Mouse (Mus musculus): ENCODE measurements around the gene Skil. TPM values are rescaled to one million over a fixed set of nuclear protein-coding genes. Genes with fewer than 3 reads are reported as not detected.

The Skil gene
- polyA plus RNA-seq, 1 experiment from 2014 or later, result 8.7 TPM

GRCm38 (mm10) chr3:31095491-31096154 lies 765 bp downstream of the Skil start:
- peaks cover 52% of the 10 kb centered on the region for H3K79me2 ChIP-seq (ENCODE audit: inconsistent target)
- H3K4me3 ChIP-seq (ENCODE audit: inconsistent target), result peak overlapping the region; percentile 50
- 8% methylated on average over 22 of the region's 33 CpGs for WGBS (ENCODE audit: missing documents)
- H3K27ac ChIP-seq, result peak overlapping the region; percentile 27
- H3K36me3 ChIP-seq (ENCODE audit: inconsistent target), result no peaks in the 10 kb centered on the region

- Histone ChIP-seq H3K36me3 (ENCODE audit: inconsistent target) (no peaks in the 10 kb centered on the region), H3K4me3 (ENCODE audit: inconsistent target) (peak overlapping the region; percentile 50), H3K27ac (peak overlapping the region; percentile 27; the same call in 1 of the 2 replicates), H3K79me2 (ENCODE audit: inconsistent target) (peaks cover 60% of the 10 kb centered on the region)
- WGBS (ENCODE audit: missing documents), result 85% methylated on average over 8 of the region's 10 CpGs
Observed at GRCm38 (mm10) chr3:31096155-31097101, 1.6 kb downstream of the Skil start.

DNA sequence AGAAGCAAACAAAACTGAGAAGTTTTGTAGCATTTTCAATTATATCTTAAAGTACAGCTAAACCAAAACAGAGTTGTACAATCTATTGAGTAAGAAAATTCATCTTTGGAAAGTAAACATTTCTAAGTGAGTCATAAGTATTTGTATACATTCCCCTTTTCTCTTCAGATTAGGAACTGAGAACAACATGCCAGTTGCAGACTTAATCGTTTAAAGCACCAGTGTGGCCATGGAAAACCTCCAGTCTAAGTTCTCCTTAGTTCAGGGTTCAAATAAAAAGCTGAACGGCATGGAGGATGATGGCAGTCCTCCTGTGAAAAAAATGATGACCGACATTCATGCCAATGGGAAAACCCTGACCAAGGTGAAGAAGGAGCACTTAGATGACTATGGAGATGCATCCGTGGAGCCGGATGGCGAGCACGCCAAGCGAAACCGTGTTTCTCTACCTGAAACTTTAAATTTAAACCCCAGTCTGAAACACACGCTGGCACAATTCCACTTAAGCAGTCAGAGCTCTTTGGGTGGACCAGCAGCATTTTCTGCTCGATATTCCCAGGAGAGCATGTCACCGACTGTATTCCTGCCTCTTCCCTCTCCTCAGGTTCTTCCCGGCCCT lies 2.4 kb downstream of the Skil start:
- H3K4me3 ChIP-seq (ENCODE audit: inconsistent target), result no peak overlapping the region
- no peaks in the 10 kb centered on the region for H3K36me3 ChIP-seq (ENCODE audit: inconsistent target)
- no peak overlapping the region for H3K27ac ChIP-seq
- WGBS (ENCODE audit: missing documents), result 93% methylated on average over 13 of the region's 13 CpGs
- peaks cover 68% of the 10 kb centered on the region for H3K79me2 ChIP-seq (ENCODE audit: inconsistent target)

- WGBS (ENCODE audit: missing documents), result 93% methylated on average over 11 of the region's 11 CpGs
- Histone ChIP-seq H3K36me3 (ENCODE audit: inconsistent target) (no peaks in the 10 kb centered on the region), H3K27ac (no peak overlapping the region), H3K4me3 (ENCODE audit: inconsistent target) (no peak overlapping the region), H3K79me2 (ENCODE audit: inconsistent target) (peaks cover 76% of the 10 kb centered on the region)
Observed at GRCm38 (mm10) chr3:31097976-31098375, 3.1 kb downstream of the Skil start.

GRCm38 (mm10) chr3:31098556-31098955 lies 3.7 kb downstream of the Skil start:
- WGBS (ENCODE audit: missing documents), result 92% methylated on average over 1 of the region's 1 CpGs
- peaks cover 82% of the 10 kb centered on the region for H3K79me2 ChIP-seq (ENCODE audit: inconsistent target)
- H3K27ac ChIP-seq, result no peak overlapping the region
- no peaks in the 10 kb centered on the region for H3K36me3 ChIP-seq (ENCODE audit: inconsistent target)
- H3K4me3 ChIP-seq (ENCODE audit: inconsistent target), result no peak overlapping the region

- peaks cover 96% of the 10 kb centered on the region for H3K79me2 ChIP-seq (ENCODE audit: inconsistent target)
- no peak overlapping the region for H3K4me3 ChIP-seq (ENCODE audit: inconsistent target)
- H3K36me3 ChIP-seq (ENCODE audit: inconsistent target), result no peaks in the 10 kb centered on the region
- H3K27ac ChIP-seq, result no peak overlapping the region
- WGBS (ENCODE audit: missing documents), result 88% methylated on average over 5 of the region's 5 CpGs
Observed at GRCm38 (mm10) chr3:31100026-31100425, 5.2 kb downstream of the Skil start.

- WGBS (ENCODE audit: missing documents), result 100% methylated on average over 3 of the region's 3 CpGs
- Histone ChIP-seq H3K79me2 (ENCODE audit: inconsistent target) (peaks cover 100% of the 10 kb centered on the region), H3K36me3 (ENCODE audit: inconsistent target) (no peaks in the 10 kb centered on the region), H3K27ac (no peak overlapping the region), H3K4me3 (ENCODE audit: inconsistent target) (no peak overlapping the region)
Observed at GRCm38 (mm10) chr3:31100802-31101201, 5.9 kb downstream of the Skil start.

GRCm38 (mm10) chr3:31104936-31105335 lies 10.1 kb downstream of the Skil start:
- 79% methylated on average over 5 of the region's 6 CpGs for WGBS (ENCODE audit: missing documents)
- Histone ChIP-seq H3K36me3 (ENCODE audit: inconsistent target) (no peaks in the 10 kb centered on the region), H3K27ac (no peak overlapping the region), H3K4me3 (ENCODE audit: inconsistent target) (no peak overlapping the region), H3K79me2 (ENCODE audit: inconsistent target) (peaks cover 98% of the 10 kb centered on the region)

- H3K36me3 ChIP-seq (ENCODE audit: inconsistent target), result 0 out of 2 replicates have a peak, but pooled peaks cover 6% of the 10 kb centered on the region
- H3K4me3 ChIP-seq (ENCODE audit: inconsistent target), result no peak overlapping the region
- H3K27ac ChIP-seq, result 0 out of 2 replicates have a peak overlapping the region, but pooled peaks have one; percentile 15
- peaks cover 98% of the 10 kb centered on the region for H3K79me2 ChIP-seq (ENCODE audit: inconsistent target)
- 5% methylated on average over 6 of the region's 6 CpGs for WGBS (ENCODE audit: missing documents)
Observed at GRCm38 (mm10) chr3:31106597-31106996, 11.7 kb downstream of the Skil start.

- Histone ChIP-seq H3K79me2 (ENCODE audit: inconsistent target) (peaks cover 98% of the 10 kb centered on the region), H3K27ac (no peak overlapping the region), H3K4me3 (ENCODE audit: inconsistent target) (no peak overlapping the region), H3K36me3 (ENCODE audit: inconsistent target) (peaks cover 7% of the 10 kb centered on the region; the same call in 1 of the 2 replicates)
- WGBS (ENCODE audit: missing documents), result 100% methylated on average over 4 of the region's 4 CpGs
Observed at GRCm38 (mm10) chr3:31107674-31108073, 12.8 kb downstream of the Skil start.

GRCm38 (mm10) chr3:31109108-31109507 lies 14.2 kb downstream of the Skil start:
- no peak overlapping the region for H3K27ac ChIP-seq
- H3K36me3 ChIP-seq (ENCODE audit: inconsistent target), result peaks cover 22% of the 10 kb centered on the region
- WGBS (ENCODE audit: missing documents), result 74% methylated on average over 3 of the region's 3 CpGs
- no peak overlapping the region for H3K4me3 ChIP-seq (ENCODE audit: inconsistent target)
- H3K79me2 ChIP-seq (ENCODE audit: inconsistent target), result peaks cover 97% of the 10 kb centered on the region

DNA sequence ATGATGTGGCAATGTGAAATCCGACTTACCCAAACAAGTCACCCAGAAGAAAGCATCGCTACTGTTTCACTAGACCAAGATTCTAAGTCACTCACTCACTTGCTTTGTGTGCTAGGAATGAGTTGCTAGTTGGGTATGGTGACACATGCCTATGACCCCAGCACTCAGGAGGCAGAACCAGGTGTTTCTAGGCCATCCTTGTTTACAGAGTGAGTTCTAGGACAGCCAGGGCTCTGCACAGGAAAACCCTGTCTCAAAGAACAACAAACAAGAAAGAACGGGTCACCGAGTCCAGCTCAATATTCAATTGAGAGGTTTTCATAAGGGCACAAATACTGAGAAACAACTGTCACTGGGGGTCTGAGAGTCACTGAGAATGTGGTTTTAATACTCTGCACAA lies 28.2 kb downstream of the Skil start:
- H3K79me2 ChIP-seq (ENCODE audit: inconsistent target), result no peaks in the 10 kb centered on the region
- H3K36me3 ChIP-seq (ENCODE audit: inconsistent target), result peaks cover 30% of the 10 kb centered on the region
- WGBS (ENCODE audit: missing documents), result 100% methylated on average over 4 of the region's 4 CpGs
- no peak overlapping the region for H3K27ac ChIP-seq
- no peak overlapping the region for H3K4me3 ChIP-seq (ENCODE audit: inconsistent target)

GRCm38 (mm10) chr3:31126303-31126702 lies 31.4 kb downstream of the Skil start:
- H3K4me3 ChIP-seq (ENCODE audit: inconsistent target), result no peak overlapping the region
- 37% methylated on average over 3 of the region's 4 CpGs for WGBS (ENCODE audit: missing documents)
- H3K79me2 ChIP-seq (ENCODE audit: inconsistent target), result no peaks in the 10 kb centered on the region

GRCm38 (mm10) chr3:31126848-31127247 lies 32.0 kb downstream of the Skil start:
- H3K36me3 ChIP-seq (ENCODE audit: inconsistent target), result no peaks in the 10 kb centered on the region
- H3K27ac ChIP-seq, result no peak overlapping the region
- whole genome bisulfite sequencing (ENCODE audit: missing documents), result 96% methylated on average over 3 of the region's 3 CpGs
- no peak overlapping the region for H3K4me3 ChIP-seq (ENCODE audit: inconsistent target)
- no peaks in the 10 kb centered on the region for H3K79me2 ChIP-seq (ENCODE audit: inconsistent target)

More at GRCm38 (mm10) chr3:31126303-31126702, 31.4 kb downstream of the Skil start:
- H3K36me3 ChIP-seq (ENCODE audit: inconsistent target), result peaks cover 2% of the 10 kb centered on the region; the same call in 1 of the 2 replicates
- H3K27ac ChIP-seq, result no peak overlapping the region

Measured in macrophage (primary cell).